Mouse (Mus musculus) spleen, postnatal 4 days (tissue): Measurements from ENCODE around the gene Cypt4.
"Not testable (repeated sequence)": the region's sequence is repeated elsewhere in the genome, so short reads cannot be mapped to it uniquely, and the experiment has no call there.

Source experiments
- DNase-seq, 2 experiments: peaks; one replicate each; pipeline ENCODE4 v3.0.0; 2022; ENCODE audit warnings: low spot score in 2 of 2

The Cypt4 gene

DNA sequence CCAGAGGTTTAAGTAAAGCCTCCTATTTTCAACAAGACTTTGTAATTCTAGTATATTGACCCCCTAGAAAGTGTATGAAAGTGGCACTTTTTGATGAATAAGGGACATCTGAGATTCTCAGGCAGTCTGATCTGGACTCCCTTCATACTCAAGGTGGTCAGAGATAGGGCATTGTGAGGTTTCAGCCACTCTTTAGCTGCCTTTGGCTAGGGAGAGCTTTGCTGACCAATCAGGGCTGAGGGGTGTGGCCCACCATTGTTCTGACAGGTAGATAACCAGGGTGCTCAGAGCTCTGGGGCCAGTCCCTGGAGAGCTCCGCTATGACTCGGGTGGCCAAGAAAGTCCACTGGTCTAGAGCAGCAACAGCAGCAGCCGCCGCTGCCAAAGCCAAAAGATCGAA is at the start of gene Cypt4:
Gene Cypt4, plus strand, starts transcription at position 301 of the 400 bp plus-strand sequence.
- no peak for DNase-seq

DNA sequence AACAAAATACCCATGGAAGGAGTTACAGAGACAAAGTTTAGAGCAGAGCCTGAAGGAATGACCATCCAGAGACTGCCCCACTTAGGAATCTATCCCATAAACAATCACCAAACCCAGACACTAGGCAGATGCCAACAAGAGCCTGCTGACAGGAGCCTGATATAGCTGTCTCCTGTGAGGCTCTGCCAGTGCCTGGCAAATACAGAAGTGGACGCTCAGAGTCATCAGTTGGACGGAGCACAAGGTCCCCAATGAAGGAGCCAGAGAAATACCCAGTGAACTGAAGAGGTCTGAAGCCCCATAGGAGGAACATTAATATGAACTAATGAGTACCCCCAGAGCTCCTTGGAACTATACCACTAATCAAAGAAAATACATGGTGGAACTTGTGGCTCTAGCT is 12.3 kb downstream of the Cypt4 start:
- not testable (repeated sequence) for DNase-seq
